Mouse (Mus musculus): Measurements from ENCODE around the gene Mapkapk3. TPM values are rescaled to one million over a fixed set of nuclear protein-coding genes. Genes with fewer than 3 reads are reported as not detected.

Gene Mapkapk3
- polyA plus RNA-seq, 1 experiment from 2014 or later, result 13.2 TPM

- WGBS (ENCODE audit: insufficient replicate concordance), result 1% methylated on average over 37 of the region's 50 CpGs
- no peak for ATAC-seq
Measured at GRCm38 (mm10) chr9:107230991-107231538, 58.6 kb downstream of the Mapkapk3 start.

DNA sequence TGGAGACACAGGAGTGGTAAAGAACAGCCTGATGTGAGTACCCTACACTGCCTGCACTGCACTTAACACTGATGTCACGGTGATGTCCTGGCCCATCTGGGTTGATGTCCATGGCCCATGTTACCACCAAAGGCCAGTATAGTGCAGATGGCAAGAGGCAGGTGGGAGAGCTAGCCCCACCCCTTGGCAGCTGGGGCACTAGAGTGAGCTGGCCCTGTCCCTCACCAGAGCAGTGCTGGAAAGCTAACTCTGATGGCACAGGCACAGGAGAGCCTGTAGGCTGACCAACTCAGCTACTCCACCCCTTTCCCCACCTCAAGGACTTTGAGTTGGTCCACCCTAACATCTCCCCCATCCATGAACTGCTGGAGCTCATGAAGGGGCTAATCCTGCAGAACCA, 65.1 kb downstream of the Mapkapk3 start:
- no peaks in the 10 kb centered on the region for H3K9me3 ChIP-seq (replicated peaks)
- H3K27me3 ChIP-seq (replicated peaks), result peaks cover 30% of the 10 kb centered on the region
- H3K27ac ChIP-seq, result no peak overlapping the region
- H3K4me3 ChIP-seq, result no peak overlapping the region
- ATAC-seq, result no peak
- no peaks in the 10 kb centered on the region for H3K36me3 ChIP-seq
- no peaks in the 10 kb centered on the region for H3K4me1 ChIP-seq
- H3K4me2 ChIP-seq, result no peak overlapping the region
- WGBS (ENCODE audit: insufficient replicate concordance), result 58% methylated on average over 1 of the region's 1 CpGs
- H3K9ac ChIP-seq, result no peak overlapping the region

More at GRCm38 (mm10) chr9:107230991-107231538, 58.6 kb downstream of the Mapkapk3 start:
- H3K27me3 ChIP-seq (replicated peaks), result peaks cover 79% of the 10 kb centered on the region
- peak overlapping the region; percentile 55; the same call in 1 of the 2 replicates for H3K9ac ChIP-seq
- H3K4me2 ChIP-seq, result peak overlapping the region; percentile 82
- no peaks in the 10 kb centered on the region for H3K36me3 ChIP-seq
- H3K4me1 ChIP-seq, result peaks cover 11% of the 10 kb centered on the region
- H3K4me3 ChIP-seq, result peak overlapping the region; percentile 56
- H3K27ac ChIP-seq, result no peak overlapping the region
- no peaks in the 10 kb centered on the region for H3K9me3 ChIP-seq (replicated peaks)

Small RNA genes lying within 50 kb of the gene (microRNA-seq; reads per million reads assigned to microRNA genes)
- gene Gm22238, result not detected

Other genes starting within 250 kb of the Mapkapk3 start
- 0.12 and 0.18 TPM in 2 replicates for gene Dock3, start 58.0 kb downstream of the Mapkapk3 start, polyA plus RNA-seq (2016; fragmentation: Nextera tagmentation; extraction: Ambion mirVana)
- 16.2 and 18.1 TPM in 2 replicates for gene Cish, start 6.1 kb upstream of the Mapkapk3 start, polyA plus RNA-seq (2016; fragmentation: Nextera tagmentation; extraction: Ambion mirVana)
- gene Hemk1, start 48.5 kb upstream of the Mapkapk3 start, polyA plus RNA-seq (2016; fragmentation: Nextera tagmentation; extraction: Ambion mirVana), result 4.9 and 5.0 TPM in 2 replicates
- gene 6430571L13Rik, start 50.7 kb upstream of the Mapkapk3 start, polyA plus RNA-seq (2016; fragmentation: Nextera tagmentation; extraction: Ambion mirVana), result 0.06 and 0.10 TPM in 2 replicates
- gene Cacna2d2, start 109.7 kb upstream of the Mapkapk3 start, polyA plus RNA-seq (2016; fragmentation: Nextera tagmentation; extraction: Ambion mirVana), result 0.02 and 0.13 TPM in 2 replicates
- gene Tmem115, start 244.1 kb upstream of the Mapkapk3 start, polyA plus RNA-seq (2016; fragmentation: Nextera tagmentation; extraction: Ambion mirVana), result 25.9 and 26.4 TPM in 2 replicates

Data from liver, embryonic 12.5 days (tissue).